Mouse (Mus musculus): ENCODE results near the gene Top1. TPM values are rescaled to one million over a fixed set of nuclear protein-coding genes. Genes with fewer than 3 reads are reported as not detected.

Gene Top1
- polyA plus RNA-seq, 1 experiment from 2014 or later = 83.0 TPM

DNA sequence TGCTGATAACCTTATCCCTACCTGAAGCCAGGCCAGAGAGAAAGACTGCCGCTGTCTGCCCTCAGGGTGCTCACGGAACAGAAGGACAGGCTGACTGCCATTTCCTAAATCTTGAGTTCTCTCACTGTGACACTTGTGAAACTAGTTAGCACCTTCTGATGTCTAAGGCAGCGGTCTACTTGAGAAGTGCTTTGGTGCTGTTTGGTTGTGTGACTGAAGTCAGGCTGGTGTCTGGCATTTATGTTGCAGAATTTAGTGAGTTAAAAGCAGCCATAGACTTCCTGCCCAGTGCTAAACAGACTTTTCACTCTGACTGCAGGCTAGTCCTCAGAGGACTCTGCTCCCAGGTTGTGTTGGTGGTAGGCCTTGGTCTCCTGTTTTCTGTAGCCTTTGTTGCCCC, 88.6 kb downstream of the Top1 start:
- H3K4me2 ChIP-seq = peak overlapping the region; percentile 93
- H3K27me3 ChIP-seq (ENCODE audit: insufficient read depth, low read length) = no peaks in the 10 kb centered on the region
- TF ChIP-seq CTCF (IDR thresholded peaks at IDR 0.05; ENCODE audit: low read depth) = no peak
- no peak overlapping the region for H3K9ac ChIP-seq
- H3K36me3 ChIP-seq (ENCODE audit: insufficient read depth) = peaks cover 36% of the 10 kb centered on the region
- DNase-seq = no peak
- peaks cover 20% of the 10 kb centered on the region for H3K4me1 ChIP-seq (ENCODE audit: insufficient read depth)
- ATAC-seq (ENCODE audit: insufficient read depth) = no peak
- H3K4me3 ChIP-seq (ENCODE audit: low read depth, low read length) = no peak overlapping the region
- H3K9me3 ChIP-seq (ENCODE audit: low read depth, low read length) = no peaks in the 10 kb centered on the region
- H3K27ac ChIP-seq (ENCODE audit: low read depth) = no peak overlapping the region
- WGBS = 84% methylated on average over 3 of the region's 3 CpGs

DNA sequence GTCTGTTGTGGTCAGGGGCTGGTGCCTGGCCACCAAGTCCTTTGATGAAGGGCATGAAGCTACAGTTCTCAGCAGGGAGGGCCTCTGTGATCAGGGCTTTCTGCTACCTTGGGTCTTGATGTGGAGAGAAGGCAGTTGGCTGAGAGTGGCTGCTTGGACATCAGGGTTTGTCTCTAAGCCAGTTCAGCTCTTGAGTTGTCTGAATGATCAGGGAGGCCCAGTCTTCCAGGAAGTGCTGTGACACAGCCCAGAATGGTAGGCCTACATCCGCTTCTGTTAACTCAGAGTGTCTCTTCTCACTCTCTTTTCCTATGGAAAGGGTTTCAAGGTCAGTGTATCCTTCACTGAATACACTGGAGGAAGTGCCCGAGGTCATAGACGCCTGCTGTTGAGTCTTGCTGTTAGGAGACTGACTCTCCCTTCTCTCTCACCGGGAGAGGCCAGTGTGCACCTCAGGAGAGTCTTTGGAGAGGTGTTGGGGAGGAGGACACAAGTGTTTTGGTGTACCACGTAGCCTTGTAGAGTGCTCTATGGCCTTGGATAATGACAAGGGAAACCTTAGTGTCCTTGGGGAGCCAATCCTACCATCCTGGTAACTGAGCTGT, 90.1 kb downstream of the Top1 start:
- peaks cover 40% of the 10 kb centered on the region for H3K36me3 ChIP-seq (ENCODE audit: insufficient read depth)
- H3K9me3 ChIP-seq (ENCODE audit: low read depth, low read length) = no peaks in the 10 kb centered on the region
- peaks cover 20% of the 10 kb centered on the region for H3K4me1 ChIP-seq (ENCODE audit: insufficient read depth)
- H3K4me2 ChIP-seq = no peak overlapping the region
- no peak for DNase-seq
- no peak overlapping the region for H3K27ac ChIP-seq (ENCODE audit: low read depth)
- H3K27me3 ChIP-seq (ENCODE audit: insufficient read depth, low read length) = no peaks in the 10 kb centered on the region
- TF ChIP-seq CTCF (IDR thresholded peaks at IDR 0.05; ENCODE audit: low read depth) = no peak
- no peak overlapping the region for H3K9ac ChIP-seq
- H3K4me3 ChIP-seq (ENCODE audit: low read depth, low read length) = no peak overlapping the region
- WGBS = 79% methylated on average over 5 of the region's 5 CpGs
- ATAC-seq (ENCODE audit: insufficient read depth) = no peak

DNA sequence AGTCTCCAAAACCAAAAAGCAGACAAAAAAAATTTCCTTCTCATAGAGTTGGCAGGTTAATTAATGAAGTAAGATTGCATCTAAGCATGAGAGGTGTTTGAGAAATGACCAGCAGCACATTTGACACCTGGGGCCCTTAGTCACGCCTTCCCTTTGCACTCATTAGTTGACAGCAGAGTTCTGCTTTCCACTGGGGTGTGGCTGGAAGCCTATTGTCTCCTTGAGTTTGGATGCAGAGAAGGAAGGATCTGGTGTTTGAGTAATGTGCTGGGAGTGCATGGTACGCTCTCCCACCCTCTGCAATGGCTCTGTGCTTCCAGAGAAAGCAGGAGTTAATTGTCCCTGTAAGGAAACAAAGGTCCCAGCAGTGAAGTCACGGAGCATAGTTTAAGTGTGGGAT, 90.8 kb downstream of the Top1 start:
- Histone ChIP-seq H3K27ac (ENCODE audit: low read depth) (no peak overlapping the region), H3K9ac (no peak overlapping the region), H3K4me1 (ENCODE audit: insufficient read depth) (peaks cover 20% of the 10 kb centered on the region), H3K9me3 (ENCODE audit: low read depth, low read length) (no peaks in the 10 kb centered on the region), H3K4me3 (ENCODE audit: low read depth, low read length) (no peak overlapping the region), H3K27me3 (ENCODE audit: insufficient read depth, low read length) (no peaks in the 10 kb centered on the region), H3K4me2 (no peak overlapping the region), H3K36me3 (ENCODE audit: insufficient read depth) (peaks cover 44% of the 10 kb centered on the region)
- WGBS = 86% methylated on average over 3 of the region's 3 CpGs
- DNase-seq = no peak
- no peak for TF ChIP-seq CTCF (IDR thresholded peaks at IDR 0.05; ENCODE audit: low read depth)
- ATAC-seq (ENCODE audit: insufficient read depth) = no peak

DNA sequence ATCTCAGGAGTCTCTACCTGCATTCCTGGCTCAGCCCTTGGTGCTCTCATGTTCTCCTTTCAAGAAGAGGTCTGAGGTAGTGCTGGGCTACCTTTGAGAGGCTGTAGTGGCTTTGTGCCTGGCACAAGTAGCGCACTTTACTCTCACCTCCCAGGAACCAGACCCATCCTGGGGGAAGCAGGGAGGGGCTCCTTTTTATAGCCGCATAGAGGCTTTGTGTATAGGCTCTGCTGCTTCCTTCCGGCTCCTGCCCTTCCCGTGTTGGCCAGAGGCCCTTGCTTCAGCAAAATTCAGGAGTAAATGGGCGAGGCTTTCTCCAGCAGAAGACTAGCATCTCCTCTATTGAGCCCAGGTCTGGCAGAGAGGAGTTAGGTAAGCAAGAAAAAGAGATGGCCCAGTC, 92.7 kb downstream of the Top1 start:
- Histone ChIP-seq H3K9ac (no peak overlapping the region), H3K27ac (ENCODE audit: low read depth) (peak overlapping the region; percentile 64; the same call in 1 of the 2 replicates), H3K27me3 (ENCODE audit: insufficient read depth, low read length) (no peaks in the 10 kb centered on the region), H3K36me3 (ENCODE audit: insufficient read depth) (peaks cover 55% of the 10 kb centered on the region), H3K4me2 (no peak overlapping the region), H3K9me3 (ENCODE audit: low read depth, low read length) (no peaks in the 10 kb centered on the region), H3K4me1 (ENCODE audit: insufficient read depth) (peaks cover 23% of the 10 kb centered on the region), H3K4me3 (ENCODE audit: low read depth, low read length) (no peak overlapping the region)
- peak; percentile 22; the same call in 1 of the 2 replicates for ATAC-seq (ENCODE audit: insufficient read depth)
- DNase-seq = peak; percentile 36
- no peak for TF ChIP-seq CTCF (IDR thresholded peaks at IDR 0.05; ENCODE audit: low read depth)
- 52% methylated on average over 5 of the region's 5 CpGs for WGBS

DNA sequence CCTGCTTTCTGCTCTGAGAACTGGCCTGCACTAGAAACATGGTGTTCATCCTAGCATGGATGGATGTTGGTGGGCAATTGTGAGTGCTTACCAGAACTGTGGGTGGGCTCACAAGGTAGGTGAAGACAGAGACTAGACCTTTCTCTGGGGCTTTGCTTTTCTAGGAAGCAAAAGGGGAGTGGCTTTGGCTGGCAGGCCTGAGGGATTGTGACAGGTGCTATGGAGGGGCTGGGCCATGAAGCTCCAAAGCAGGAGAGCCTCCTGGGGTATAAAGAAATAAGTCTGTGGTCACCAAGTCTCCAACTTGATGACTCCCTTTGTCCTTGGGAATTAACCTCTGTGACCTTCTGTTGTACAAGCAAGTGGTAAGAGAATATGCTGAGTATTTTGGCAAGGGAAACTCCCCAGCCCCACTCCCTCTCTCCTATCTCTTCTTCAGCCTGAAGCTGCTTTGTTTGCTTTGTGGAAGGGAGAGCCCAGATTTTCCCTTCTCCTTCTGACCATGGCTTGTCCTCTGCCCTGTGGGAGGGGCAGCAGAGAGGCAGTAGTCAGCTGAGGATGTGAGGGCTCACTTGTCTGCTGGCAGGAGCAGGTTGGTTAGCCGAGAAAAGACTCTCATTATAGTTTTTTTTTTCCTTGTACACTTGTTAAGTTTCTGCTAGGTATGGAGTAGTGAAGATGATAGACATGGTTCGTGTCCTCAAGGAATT, 94.1 kb downstream of the Top1 start:
- Histone ChIP-seq H3K9ac (no peak overlapping the region), H3K36me3 (ENCODE audit: insufficient read depth) (peaks cover 57% of the 10 kb centered on the region), H3K27me3 (ENCODE audit: insufficient read depth, low read length) (no peaks in the 10 kb centered on the region), H3K4me3 (ENCODE audit: low read depth, low read length) (no peak overlapping the region), H3K9me3 (ENCODE audit: low read depth, low read length) (no peaks in the 10 kb centered on the region), H3K4me2 (no peak overlapping the region), H3K27ac (ENCODE audit: low read depth) (no peak overlapping the region), H3K4me1 (ENCODE audit: insufficient read depth) (peaks cover 12% of the 10 kb centered on the region; the same call in 1 of the 2 replicates)
- no peak for TF ChIP-seq CTCF (IDR thresholded peaks at IDR 0.05; ENCODE audit: low read depth)
- ATAC-seq (ENCODE audit: insufficient read depth) (no peak), DNase-seq (no peak)
- 34% methylated on average over 2 of the region's 2 CpGs for WGBS

DNA sequence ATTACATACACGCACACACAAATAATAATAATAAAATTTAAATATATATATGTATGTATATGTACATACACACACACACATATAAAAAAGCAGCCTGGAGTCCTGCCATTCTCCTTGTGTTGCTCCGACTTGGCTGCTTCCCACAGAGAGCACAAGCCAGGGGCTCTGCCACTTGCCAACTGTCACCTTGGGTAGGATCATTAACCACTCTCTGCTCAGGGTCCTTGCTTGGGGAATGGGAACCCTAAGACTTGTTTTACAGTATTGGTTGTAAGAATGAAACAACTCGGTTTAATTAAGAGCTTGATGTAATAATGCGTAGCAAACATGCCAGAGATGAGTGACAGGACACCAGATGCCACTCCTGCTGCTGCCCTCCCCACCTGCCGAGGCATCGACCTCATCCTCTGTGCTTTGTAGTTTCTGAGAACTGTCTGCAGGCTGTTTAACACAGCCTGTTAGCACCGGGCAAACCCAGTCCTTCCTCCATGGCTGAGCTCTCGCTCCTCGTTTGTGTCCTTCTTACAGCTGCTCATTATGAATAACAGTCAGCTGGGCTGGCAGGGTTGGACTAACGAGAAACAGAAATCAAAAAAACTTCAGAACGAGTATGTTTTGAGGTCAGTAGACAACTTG, 95.0 kb downstream of the Top1 start:
- no peak overlapping the region for H3K9ac ChIP-seq
- H3K4me3 ChIP-seq (ENCODE audit: low read depth, low read length) = no peak overlapping the region
- no peaks in the 10 kb centered on the region for H3K27me3 ChIP-seq (ENCODE audit: insufficient read depth, low read length)
- H3K36me3 ChIP-seq (ENCODE audit: insufficient read depth) = peaks cover 51% of the 10 kb centered on the region
- TF ChIP-seq CTCF (IDR thresholded peaks at IDR 0.05; ENCODE audit: low read depth) = no peak
- peak overlapping the region; percentile 56; the same call in 1 of the 2 replicates for H3K27ac ChIP-seq (ENCODE audit: low read depth)
- no peak for DNase-seq
- H3K9me3 ChIP-seq (ENCODE audit: low read depth, low read length) = no peaks in the 10 kb centered on the region
- no peak overlapping the region for H3K4me2 ChIP-seq
- no peak for ATAC-seq (ENCODE audit: insufficient read depth)
- 71% methylated on average over 11 of the region's 11 CpGs for whole genome bisulfite sequencing
- H3K4me1 ChIP-seq (ENCODE audit: insufficient read depth) = peaks cover 12% of the 10 kb centered on the region; the same call in 1 of the 2 replicates

DNA sequence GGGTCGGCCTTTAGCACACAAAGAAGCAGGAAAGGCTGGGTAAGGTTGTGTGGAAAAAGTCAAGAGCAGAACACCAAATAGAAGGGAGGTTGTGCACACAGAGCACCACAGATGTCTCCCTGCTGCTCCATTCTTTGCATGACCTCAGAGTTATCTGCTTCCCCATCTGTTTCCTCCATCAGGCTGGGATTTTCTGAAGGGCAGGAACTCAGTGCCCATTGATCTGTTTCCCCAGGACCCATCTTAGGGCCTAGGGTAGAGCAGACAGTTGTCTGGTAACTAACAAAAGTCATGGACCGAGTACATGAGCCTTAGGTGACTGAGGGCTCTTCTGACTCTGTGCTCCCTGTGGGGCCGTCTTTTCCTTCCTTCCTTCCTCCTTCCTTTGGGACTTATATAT, 95.9 kb downstream of the Top1 start:
- peak; percentile 20; the same call in 1 of the 2 replicates for ATAC-seq (ENCODE audit: insufficient read depth)
- peak overlapping the region; percentile 71 for H3K27ac ChIP-seq (ENCODE audit: low read depth)
- 52% methylated on average over 3 of the region's 3 CpGs for WGBS

More for the DNA sequence above, 95.9 kb downstream of the Top1 start:
- Histone ChIP-seq H3K4me1 (ENCODE audit: insufficient read depth) (peaks cover 12% of the 10 kb centered on the region; the same call in 1 of the 2 replicates), H3K27me3 (ENCODE audit: insufficient read depth, low read length) (no peaks in the 10 kb centered on the region), H3K4me3 (ENCODE audit: low read depth, low read length) (no peak overlapping the region), H3K4me2 (no peak overlapping the region), H3K9me3 (ENCODE audit: low read depth, low read length) (no peaks in the 10 kb centered on the region), H3K36me3 (ENCODE audit: insufficient read depth) (peaks cover 46% of the 10 kb centered on the region), H3K9ac (no peak overlapping the region)
- TF ChIP-seq CTCF (IDR thresholded peaks at IDR 0.05; ENCODE audit: low read depth) = no peak
- DNase-seq = peak; percentile 48
